Mouse (Mus musculus) embryonic facial prominence, embryonic 13.5 days (tissue): ENCODE results near the gene Aasdh. TPM values are rescaled to one million over a fixed set of nuclear protein-coding genes. Genes with fewer than 3 reads are reported as not detected.

Experiments used
- ATAC-seq: fragments of 200-750 bp; cut with Nextera tagmentation; 2 replicates; pipeline ENCODE4 v1.8.0; 2017; ENCODE audit warnings: low read depth; ENCODE audit not compliant: insufficient number of reproducible peaks, insufficient read depth, low FRiP score, low TSS enrichment
- H3K27ac ChIP-seq: fragments of 300-500 bp; sonication (generic); 2 replicates; pipeline ENCODE4 v1.5.1; 2015; ENCODE audit warnings: moderate library complexity, mild to moderate bottlenecking, inconsistent platforms
- H3K27me3 ChIP-seq: fragments of 300-500 bp; sonication (generic); 2 replicates; pipeline ENCODE4 v1.6.1; 2015; ENCODE audit warnings: mild to moderate bottlenecking, inconsistent platforms
- H3K36me3 ChIP-seq: fragments of 300-500 bp; sonication (generic); 2 replicates; pipeline ENCODE4 v1.6.1; 2015; ENCODE audit warnings: mild to moderate bottlenecking, inconsistent platforms
- H3K4me1 ChIP-seq: fragments of 300-500 bp; sonication (generic); 2 replicates; pipeline ENCODE4 v1.6.1; 2015; ENCODE audit warnings: inconsistent platforms
- H3K4me2 ChIP-seq: fragments of 300-500 bp; sonication (generic); 2 replicates; pipeline ENCODE4 v1.6.1; 2015; ENCODE audit warnings: moderate library complexity, mild to moderate bottlenecking, inconsistent platforms
- H3K4me3 ChIP-seq: fragments of 300-500 bp; sonication (generic); 2 replicates; pipeline ENCODE4 v1.5.1; 2015; ENCODE audit warnings: mild to moderate bottlenecking, inconsistent platforms
- H3K9ac ChIP-seq: fragments of 300-500 bp; sonication (generic); 2 replicates; pipeline ENCODE4 v1.6.1; 2015; ENCODE audit warnings: mild to moderate bottlenecking, inconsistent platforms
- H3K9me3 ChIP-seq: fragments of 300-500 bp; sonication (generic); 2 replicates; pipeline ENCODE4 v1.6.1; 2016; ENCODE audit warnings: inconsistent platforms
- WGBS: fragments of 180-500 bp; shearing (Covaris S2); methylation state at CpG from one replicate; pipeline ENCODE4 v1.1.7; 2015; ENCODE audit warnings: mixed read lengths; 5-methylcytosine and 5-hydroxymethylcytosine counted together
- polyA plus RNA-seq: library from polyadenylated mRNA; unstranded; fragments of >200 nt; fragmentation: Nextera tagmentation; extraction: Ambion mirVana; gene quantifications from 2 replicates; pipeline ENCODE4 v1.2.1, GENCODE M21; 2015

The Aasdh gene
- polyA plus RNA-seq, 1 experiment from 2014 or later: 21.4 TPM

DNA sequence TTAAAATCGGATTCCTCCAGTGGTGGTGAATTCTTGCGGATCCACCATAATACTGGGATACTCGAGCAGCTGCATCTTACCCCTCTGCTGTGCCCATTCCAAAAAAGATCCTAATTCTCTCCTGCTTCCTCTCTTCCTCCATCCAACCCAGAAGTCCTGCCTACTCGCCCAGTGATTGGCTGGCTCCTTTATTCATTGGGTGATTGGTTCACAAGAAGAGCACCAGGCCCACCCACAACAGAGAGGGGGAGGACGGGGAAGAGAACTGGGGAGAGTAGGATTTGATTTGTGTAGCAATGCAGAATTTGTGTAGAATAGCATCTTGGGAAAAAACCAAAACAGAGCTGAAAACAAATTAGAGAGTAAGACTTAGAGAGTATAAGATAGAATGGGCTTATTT lies 68.3 kb downstream of the Aasdh start:
- WGBS: 60% methylated on average over 5 of the region's 5 CpGs
- Histone ChIP-seq H3K9me3 (no peaks in the 10 kb centered on the region), H3K36me3 (no peaks in the 10 kb centered on the region), H3K27me3 (no peaks in the 10 kb centered on the region), H3K4me2 (0 out of 2 replicates have a peak overlapping the region, but pooled peaks have one; percentile 7), H3K9ac (no peak overlapping the region), H3K4me1 (peaks cover 4% of the 10 kb centered on the region; the same call in 1 of the 2 replicates), H3K27ac (no peak overlapping the region), H3K4me3 (no peak overlapping the region)
- no peak for ATAC-seq

- WGBS: 69% methylated on average over 17 of the region's 17 CpGs
- Histone ChIP-seq H3K4me1 (peaks cover 7% of the 10 kb centered on the region), H3K4me2 (no peak overlapping the region), H3K36me3 (no peaks in the 10 kb centered on the region), H3K27me3 (no peaks in the 10 kb centered on the region), H3K9me3 (no peaks in the 10 kb centered on the region; the same call in 1 of the 2 replicates), H3K9ac (no peak overlapping the region), H3K27ac (0 out of 2 replicates have a peak overlapping the region, but pooled peaks have one; percentile 39), H3K4me3 (no peak overlapping the region)
- ATAC-seq: peak; percentile 40; the same call in 1 of the 2 replicates
Observed at GRCm38 (mm10) chr5:76832529-76833210, 72.6 kb downstream of the Aasdh start.

DNA sequence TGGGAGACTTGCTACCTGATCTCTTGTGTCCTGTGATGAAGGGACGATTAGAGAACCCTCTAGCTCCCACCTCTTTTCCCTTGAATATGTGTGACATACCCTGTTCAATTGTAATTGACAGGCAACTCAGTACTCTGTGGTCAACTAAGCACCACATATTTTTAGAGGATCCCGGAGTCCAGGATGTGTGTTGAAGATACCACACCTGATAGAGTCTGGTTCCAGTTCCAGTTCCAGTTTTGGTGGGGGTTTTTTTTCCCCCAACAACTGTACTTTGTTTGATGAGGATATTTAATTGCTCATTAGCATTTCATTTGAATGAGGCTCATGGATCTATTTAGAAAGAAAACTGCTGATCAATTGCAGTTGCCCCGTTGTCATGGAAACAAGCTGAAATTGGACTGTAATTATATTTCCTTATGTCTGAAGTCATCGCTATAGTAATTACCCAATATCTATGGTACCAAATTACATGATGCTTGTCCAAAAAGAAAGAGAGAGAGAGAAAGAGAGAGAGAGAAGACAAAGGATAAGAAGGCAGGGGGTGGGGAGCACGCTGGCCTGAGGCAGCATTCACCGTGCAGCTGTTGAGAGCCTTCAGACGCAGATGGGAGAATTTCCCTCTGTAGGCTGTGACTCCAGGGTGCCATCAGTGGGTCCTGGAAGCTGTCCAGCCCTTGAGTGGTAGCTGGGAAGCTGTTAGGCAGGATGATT lies 76.6 kb downstream of the Aasdh start:
- Histone ChIP-seq H3K27ac (no peak overlapping the region), H3K4me2 (no peak overlapping the region), H3K9me3 (no peaks in the 10 kb centered on the region; the same call in 1 of the 2 replicates), H3K4me3 (no peak overlapping the region), H3K9ac (no peak overlapping the region), H3K4me1 (peaks cover 7% of the 10 kb centered on the region), H3K27me3 (no peaks in the 10 kb centered on the region), H3K36me3 (no peaks in the 10 kb centered on the region)
- ATAC-seq: no peak
- WGBS: 73% methylated on average over 7 of the region's 7 CpGs

Other genes with a start within 250 kb of the Aasdh start
- gene C530008M17Rik, start 249.0 kb downstream of the Aasdh start, polyA plus RNA-seq: 20.3 and 26.1 TPM in 2 replicates
- gene Paics, start 45.8 kb upstream of the Aasdh start, polyA plus RNA-seq: 279 and 283 TPM in 2 replicates
- 22.8 and 23.2 TPM in 2 replicates for gene Ppat, start 46.1 kb upstream of the Aasdh start, polyA plus RNA-seq
- 99.7 and 107 TPM in 2 replicates for gene Srp72, start 69.2 kb upstream of the Aasdh start, polyA plus RNA-seq
- not detected in 2 replicates for gene Arl9, start 98.5 kb upstream of the Aasdh start, polyA plus RNA-seq
- 0.11 and 0.41 TPM in 2 replicates for gene Thegl, start 110.5 kb upstream of the Aasdh start, polyA plus RNA-seq
- 0.29 and 0.30 TPM in 2 replicates for gene Hopx, start 209.6 kb upstream of the Aasdh start, polyA plus RNA-seq